Mouse (Mus musculus): ENCODE results near the gene Plcg2. TPM values are rescaled to one million over a fixed set of nuclear protein-coding genes. Genes with fewer than 3 reads are reported as not detected.

The Plcg2 gene
- polyA plus RNA-seq, 1 experiment from 2014 or later = 1.3 TPM

DNA sequence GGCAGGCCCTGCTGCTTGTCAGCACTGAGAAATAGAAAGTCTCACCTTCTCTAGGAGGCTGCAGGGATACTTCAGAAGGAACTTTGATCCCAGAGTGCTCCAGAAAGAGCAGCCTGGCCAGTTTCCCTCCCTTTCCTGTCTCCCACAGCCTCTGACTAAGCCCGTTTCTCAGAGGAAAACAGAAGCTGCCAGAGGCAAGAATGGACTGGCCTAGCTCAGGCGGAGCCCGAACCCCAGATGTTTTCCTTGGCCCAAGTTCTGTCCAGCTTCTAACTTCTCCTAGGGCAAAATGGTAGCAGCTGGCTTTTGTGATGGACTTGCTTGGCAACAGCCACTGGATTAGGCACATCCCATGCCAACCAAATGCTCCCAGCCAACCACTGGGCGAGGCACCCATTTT is 62.9 kb downstream of the Plcg2 start:
- no peaks in the 10 kb centered on the region for H3K36me3 ChIP-seq
- no peaks in the 10 kb centered on the region for H3K27me3 ChIP-seq (replicated peaks)
- H3K4me3 ChIP-seq (replicated peaks) = no peak overlapping the region
- WGBS = 71% methylated on average over 4 of the region's 4 CpGs
- H3K9ac ChIP-seq (replicated peaks) = no peak overlapping the region
- H3K4me1 ChIP-seq = 0 out of 2 replicates have a peak, but pooled peaks cover 3% of the 10 kb centered on the region
- H3K27ac ChIP-seq (replicated peaks) = no peak overlapping the region
- no peak for ATAC-seq (ENCODE audit: low FRiP score)
- H3K9me3 ChIP-seq (replicated peaks) = no peaks in the 10 kb centered on the region
- H3K4me2 ChIP-seq = no peak overlapping the region

DNA sequence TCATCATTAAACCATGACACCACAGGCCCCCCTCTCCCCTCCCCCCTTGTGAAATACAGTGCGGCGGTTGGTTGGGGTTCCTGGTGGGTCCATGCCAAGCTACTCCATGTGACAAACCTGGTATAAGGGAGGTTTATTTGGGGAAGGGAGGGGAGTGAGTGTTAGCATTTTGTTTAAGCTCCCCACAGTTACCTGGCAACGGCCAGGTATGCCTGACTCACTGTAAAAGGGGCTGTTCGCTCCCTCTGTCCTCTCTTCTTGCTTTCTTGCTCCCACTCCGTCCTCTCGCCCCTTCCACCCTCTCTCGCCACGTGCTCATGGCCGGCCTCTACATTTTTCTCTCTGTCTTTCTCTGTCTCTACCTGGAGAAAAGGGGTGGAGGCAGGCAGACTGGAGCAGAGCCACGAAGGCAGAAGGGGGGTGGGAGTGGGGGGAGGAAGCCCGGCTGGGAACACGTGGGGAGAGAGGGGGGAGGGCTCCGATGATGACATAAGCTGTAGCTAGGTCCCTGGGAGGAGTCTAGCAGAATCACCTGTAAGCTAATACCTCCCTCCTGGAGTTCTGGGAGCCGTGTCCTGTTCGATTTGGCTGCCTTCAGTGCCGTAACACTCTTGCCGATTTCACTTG is 63.8 kb downstream of the Plcg2 start:
- no peak overlapping the region for H3K9ac ChIP-seq (replicated peaks)
- H3K4me3 ChIP-seq (replicated peaks) = no peak overlapping the region
- H3K4me1 ChIP-seq = 0 out of 2 replicates have a peak, but pooled peaks cover 3% of the 10 kb centered on the region
- H3K27ac ChIP-seq (replicated peaks) = no peak overlapping the region
- 24% methylated on average over 17 of the region's 17 CpGs for WGBS
- H3K4me2 ChIP-seq = peak overlapping the region; percentile 42
- no peaks in the 10 kb centered on the region for H3K36me3 ChIP-seq
- H3K27me3 ChIP-seq (replicated peaks) = no peaks in the 10 kb centered on the region
- no peaks in the 10 kb centered on the region for H3K9me3 ChIP-seq (replicated peaks)
- ATAC-seq (ENCODE audit: low FRiP score) = no peak

DNA sequence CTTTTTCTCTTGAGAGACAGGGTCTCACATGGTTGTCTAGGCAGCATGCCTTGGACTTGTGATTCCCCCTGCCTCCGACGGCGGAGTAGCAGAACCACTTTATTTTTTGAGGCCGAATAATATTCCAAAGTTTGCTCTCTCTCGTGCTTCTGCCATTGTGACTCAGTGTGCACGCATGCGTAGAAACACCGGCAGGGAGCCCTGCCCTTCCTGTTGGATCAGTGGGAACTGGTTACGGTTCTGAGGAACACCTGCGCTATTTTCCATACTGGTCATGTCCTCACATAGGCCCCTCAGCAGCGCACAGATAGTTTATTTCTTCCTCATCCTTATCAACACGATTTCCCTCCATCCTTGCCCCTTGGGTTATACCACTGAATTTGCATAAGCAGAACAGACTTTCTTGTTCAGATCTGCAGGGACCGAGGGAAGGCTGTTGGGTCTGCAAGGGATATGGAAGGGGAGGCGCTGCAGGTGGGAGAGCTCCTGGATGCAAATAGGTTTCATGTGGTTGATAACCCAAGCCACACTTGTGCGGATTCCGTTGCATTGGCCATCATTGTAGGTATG is 64.4 kb downstream of the Plcg2 start:
- no peaks in the 10 kb centered on the region for H3K27me3 ChIP-seq (replicated peaks)
- no peak for ATAC-seq (ENCODE audit: low FRiP score)
- H3K9me3 ChIP-seq (replicated peaks) = no peaks in the 10 kb centered on the region
- 0 out of 2 replicates have a peak, but pooled peaks cover 3% of the 10 kb centered on the region for H3K4me1 ChIP-seq
- no peak overlapping the region for H3K9ac ChIP-seq (replicated peaks)
- no peak overlapping the region for H3K27ac ChIP-seq (replicated peaks)
- no peaks in the 10 kb centered on the region for H3K36me3 ChIP-seq
- H3K4me3 ChIP-seq (replicated peaks) = no peak overlapping the region
- 47% methylated on average over 16 of the region's 16 CpGs for WGBS
- peak overlapping the region; percentile 42 for H3K4me2 ChIP-seq

DNA sequence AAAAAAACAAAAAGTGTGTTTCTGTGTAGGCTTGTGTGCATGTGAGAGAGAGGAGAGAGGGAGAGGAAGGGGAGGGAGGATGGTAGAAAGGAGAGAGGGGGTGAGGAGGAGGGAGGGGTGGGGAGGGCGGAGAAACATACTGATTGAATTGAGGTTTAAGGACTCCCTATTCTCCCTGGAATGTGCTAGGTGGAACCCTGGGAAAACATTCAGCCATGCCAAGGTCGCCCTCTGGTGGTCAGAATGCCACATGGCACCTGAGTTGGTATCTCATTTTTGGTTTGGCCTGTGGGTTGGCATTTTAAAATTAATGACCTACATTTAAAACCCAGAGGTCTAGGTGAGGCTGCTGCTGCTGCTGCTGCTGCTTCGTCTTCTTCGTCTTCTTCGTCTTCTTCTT is 71.3 kb downstream of the Plcg2 start:
- Histone ChIP-seq H3K27me3 (replicated peaks) (no peaks in the 10 kb centered on the region), H3K36me3 (no peaks in the 10 kb centered on the region), H3K27ac (replicated peaks) (no peak overlapping the region), H3K4me3 (replicated peaks) (no peak overlapping the region), H3K4me1 (no peaks in the 10 kb centered on the region), H3K9ac (replicated peaks) (no peak overlapping the region), H3K9me3 (replicated peaks) (no peaks in the 10 kb centered on the region), H3K4me2 (no peak overlapping the region)
- 38% methylated on average over 5 of the region's 5 CpGs for WGBS
- no peak for ATAC-seq (ENCODE audit: low FRiP score)

DNA sequence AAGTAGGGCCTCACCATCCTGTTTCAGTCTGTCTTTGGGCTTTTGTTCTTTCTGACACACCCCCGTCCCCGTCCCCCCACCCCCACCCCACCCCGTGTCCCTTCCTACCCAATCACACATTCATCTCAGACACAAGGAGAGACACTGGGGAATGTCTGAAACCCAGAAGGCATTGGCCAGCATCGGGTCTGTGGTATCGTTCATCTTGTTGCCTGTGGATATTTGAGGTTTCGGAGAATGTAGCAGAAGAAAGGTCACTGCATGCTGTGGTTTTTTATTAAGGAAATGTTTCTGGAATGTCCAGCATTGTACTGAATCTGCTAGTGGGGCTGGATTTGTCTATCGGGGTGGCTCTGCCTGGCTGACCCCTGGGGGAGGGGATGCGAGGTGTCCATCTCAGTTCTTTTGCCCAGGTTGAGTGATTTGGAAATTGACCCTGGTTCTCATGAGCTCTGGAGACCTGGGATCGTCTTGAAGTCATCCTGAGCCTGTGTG is 78.2 kb downstream of the Plcg2 start:
- Histone ChIP-seq H3K9ac (replicated peaks) (no peak overlapping the region), H3K4me1 (no peaks in the 10 kb centered on the region), H3K4me2 (no peak overlapping the region), H3K4me3 (replicated peaks) (no peak overlapping the region), H3K27ac (replicated peaks) (no peak overlapping the region), H3K27me3 (replicated peaks) (no peaks in the 10 kb centered on the region), H3K36me3 (no peaks in the 10 kb centered on the region), H3K9me3 (replicated peaks) (no peaks in the 10 kb centered on the region)
- no peak for ATAC-seq (ENCODE audit: low FRiP score)
- WGBS = 58% methylated on average over 9 of the region's 9 CpGs

DNA sequence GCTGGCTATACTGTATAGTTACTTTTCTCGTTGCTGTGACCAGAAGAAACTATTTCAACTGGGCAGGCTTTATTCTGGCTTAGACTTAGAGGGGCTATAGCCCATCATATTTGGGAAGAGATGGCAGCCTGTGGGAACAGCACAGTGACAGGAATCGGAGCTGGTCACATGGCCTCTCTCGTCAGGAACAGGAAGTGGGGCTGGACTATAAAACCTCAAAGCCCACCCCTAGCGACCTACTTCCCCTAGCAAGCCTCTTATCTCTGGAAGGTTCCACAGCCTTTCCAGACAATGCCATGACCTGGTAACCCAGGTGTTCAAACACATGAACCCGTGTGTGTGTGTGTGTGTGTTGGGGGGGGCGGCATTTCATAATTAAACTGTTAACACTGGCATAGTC is 79.0 kb downstream of the Plcg2 start:
- Histone ChIP-seq H3K9me3 (replicated peaks) (no peaks in the 10 kb centered on the region), H3K4me3 (replicated peaks) (no peak overlapping the region), H3K36me3 (no peaks in the 10 kb centered on the region), H3K27me3 (replicated peaks) (no peaks in the 10 kb centered on the region), H3K27ac (replicated peaks) (no peak overlapping the region), H3K9ac (replicated peaks) (no peak overlapping the region), H3K4me1 (no peaks in the 10 kb centered on the region), H3K4me2 (no peak overlapping the region)
- ATAC-seq (ENCODE audit: low FRiP score) = no peak
- WGBS = 91% methylated on average over 6 of the region's 6 CpGs

DNA sequence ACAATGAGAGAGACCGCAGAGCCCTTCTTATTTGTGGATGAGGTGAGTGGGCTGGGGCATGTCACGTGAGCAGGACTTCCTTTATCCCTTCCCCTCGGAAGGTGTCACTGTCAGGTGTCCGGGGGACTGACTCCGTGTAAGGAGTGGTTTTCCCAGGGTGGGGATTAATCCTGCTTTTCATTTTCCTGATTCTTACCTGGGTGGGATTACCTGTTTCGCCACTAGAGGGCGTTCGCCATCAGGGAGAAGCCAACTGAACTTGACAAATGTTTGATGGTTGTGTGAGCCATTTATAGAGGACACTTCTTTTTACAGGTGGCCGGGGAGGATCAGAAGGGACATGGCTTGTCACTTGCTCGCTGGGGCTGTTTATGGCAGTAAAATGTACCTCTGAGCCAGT is 79.8 kb downstream of the Plcg2 start:
- no peaks in the 10 kb centered on the region for H3K27me3 ChIP-seq (replicated peaks)
- WGBS = 69% methylated on average over 10 of the region's 10 CpGs

DNA sequence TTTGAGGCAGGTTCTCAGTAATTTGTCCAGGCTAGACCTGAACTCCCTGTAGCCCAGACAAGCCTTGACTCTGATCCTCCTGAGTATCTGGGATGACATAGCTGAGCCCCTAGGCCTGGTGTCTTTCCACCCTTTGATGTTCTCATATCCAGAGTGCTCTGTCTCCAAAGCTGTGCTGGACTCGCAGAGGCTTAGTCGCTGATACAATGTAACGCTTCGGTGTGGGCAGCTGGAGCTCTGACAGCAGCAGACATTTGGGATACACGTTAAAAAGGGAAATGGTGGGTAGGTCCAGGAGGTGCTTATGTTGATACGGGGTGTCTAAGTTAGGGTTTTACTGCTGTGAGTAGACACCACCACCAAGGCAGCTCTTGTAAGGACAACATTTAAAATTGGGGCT is 80.8 kb downstream of the Plcg2 start:
- Histone ChIP-seq H3K4me3 (replicated peaks) (no peak overlapping the region), H3K4me1 (no peaks in the 10 kb centered on the region), H3K36me3 (no peaks in the 10 kb centered on the region), H3K4me2 (no peak overlapping the region), H3K9me3 (replicated peaks) (peaks cover 7% of the 10 kb centered on the region), H3K27ac (replicated peaks) (no peak overlapping the region), H3K27me3 (replicated peaks) (no peaks in the 10 kb centered on the region), H3K9ac (replicated peaks) (no peak overlapping the region)
- ATAC-seq (ENCODE audit: low FRiP score) = no peak
- WGBS = 93% methylated on average over 6 of the region's 6 CpGs

More for the DNA sequence above, 79.8 kb downstream of the Plcg2 start:
- no peak for ATAC-seq (ENCODE audit: low FRiP score)
- H3K36me3 ChIP-seq = no peaks in the 10 kb centered on the region
- no peaks in the 10 kb centered on the region for H3K4me1 ChIP-seq
- H3K4me3 ChIP-seq (replicated peaks) = no peak overlapping the region
- no peak overlapping the region for H3K4me2 ChIP-seq
- peaks cover 5% of the 10 kb centered on the region for H3K9me3 ChIP-seq (replicated peaks)
- no peak overlapping the region for H3K9ac ChIP-seq (replicated peaks)
- no peak overlapping the region for H3K27ac ChIP-seq (replicated peaks)

DNA sequence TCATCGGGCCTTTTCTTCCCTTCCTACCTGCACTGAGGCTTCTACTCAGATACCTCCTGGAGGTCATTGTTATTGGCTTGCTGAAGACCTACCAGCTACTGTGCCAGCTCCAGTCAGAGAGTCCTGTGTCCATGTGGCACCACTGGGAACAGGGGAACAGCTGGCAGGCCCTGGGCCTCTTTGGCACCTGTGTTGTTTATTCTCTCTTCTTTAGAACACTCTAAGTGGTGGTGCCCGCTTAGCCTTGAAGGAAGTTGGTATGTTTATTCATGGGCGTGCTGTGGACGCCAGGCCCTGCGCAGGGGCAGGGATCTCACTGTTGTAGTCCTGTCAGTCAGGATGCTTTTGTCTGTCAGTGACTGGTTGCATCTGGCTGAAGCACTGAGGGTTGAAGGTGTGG is 95.8 kb downstream of the Plcg2 start:
- no peaks in the 10 kb centered on the region for H3K27me3 ChIP-seq (replicated peaks)
- no peak overlapping the region for H3K4me3 ChIP-seq (replicated peaks)
- no peak overlapping the region for H3K9ac ChIP-seq (replicated peaks)
- no peaks in the 10 kb centered on the region for H3K9me3 ChIP-seq (replicated peaks)
- no peak for ATAC-seq (ENCODE audit: low FRiP score)
- H3K4me1 ChIP-seq = no peaks in the 10 kb centered on the region
- no peaks in the 10 kb centered on the region for H3K36me3 ChIP-seq
- 94% methylated on average over 5 of the region's 5 CpGs for WGBS
- no peak overlapping the region for H3K4me2 ChIP-seq
- H3K27ac ChIP-seq (replicated peaks) = no peak overlapping the region

DNA sequence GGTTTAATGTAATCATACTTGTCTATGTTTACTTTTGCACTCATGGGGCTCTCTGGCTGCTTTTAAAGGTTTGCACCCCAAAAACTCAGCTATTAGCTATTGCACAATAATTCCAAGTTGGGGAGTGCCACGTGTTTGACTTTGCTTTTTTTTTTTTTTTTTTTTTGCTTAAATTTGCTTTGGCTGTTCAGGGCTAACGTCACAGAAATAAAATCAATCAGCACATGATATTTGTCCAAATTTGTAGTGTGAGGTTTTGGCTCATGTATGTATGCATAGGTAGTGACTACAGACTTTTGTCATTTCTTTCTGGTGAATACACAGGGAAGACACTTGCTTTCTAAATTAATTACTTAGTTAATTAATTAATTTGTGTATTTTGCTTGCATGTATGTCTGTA is 96.9 kb downstream of the Plcg2 start:
- no peaks in the 10 kb centered on the region for H3K9me3 ChIP-seq (replicated peaks)
- WGBS = 89% methylated on average over 2 of the region's 2 CpGs
- H3K36me3 ChIP-seq = no peaks in the 10 kb centered on the region
- no peak overlapping the region for H3K27ac ChIP-seq (replicated peaks)
- H3K4me1 ChIP-seq = no peaks in the 10 kb centered on the region
- H3K9ac ChIP-seq (replicated peaks) = no peak overlapping the region
- no peaks in the 10 kb centered on the region for H3K27me3 ChIP-seq (replicated peaks)
- no peak overlapping the region for H3K4me2 ChIP-seq
- H3K4me3 ChIP-seq (replicated peaks) = no peak overlapping the region
- no peak for ATAC-seq (ENCODE audit: low FRiP score)

DNA sequence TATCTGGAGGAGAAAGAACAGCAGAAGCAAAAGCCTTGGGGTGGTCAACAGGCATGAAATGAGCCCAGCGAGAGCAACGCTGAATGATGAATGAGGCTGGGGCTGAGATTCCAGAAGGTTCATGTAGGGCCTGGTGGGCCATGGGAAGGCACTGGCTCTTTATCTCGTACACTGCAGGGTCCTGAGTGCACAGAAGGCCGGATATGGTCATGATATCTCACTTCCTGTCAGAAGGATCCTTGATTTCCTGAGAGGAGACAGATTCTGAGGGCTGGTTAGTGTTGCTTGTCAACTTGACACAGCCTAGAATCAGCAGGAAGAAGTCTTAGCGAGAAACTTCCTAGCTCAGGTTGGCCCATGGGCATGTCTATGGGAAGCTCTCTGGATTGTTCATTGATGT is 98.7 kb downstream of the Plcg2 start:
- Histone ChIP-seq H3K27ac (replicated peaks) (no peak overlapping the region), H3K4me1 (no peaks in the 10 kb centered on the region), H3K4me3 (replicated peaks) (no peak overlapping the region), H3K9ac (replicated peaks) (no peak overlapping the region), H3K27me3 (replicated peaks) (no peaks in the 10 kb centered on the region), H3K36me3 (no peaks in the 10 kb centered on the region), H3K4me2 (no peak overlapping the region), H3K9me3 (replicated peaks) (no peaks in the 10 kb centered on the region)
- 90% methylated on average over 5 of the region's 5 CpGs for WGBS
- ATAC-seq (ENCODE audit: low FRiP score) = no peak

DNA sequence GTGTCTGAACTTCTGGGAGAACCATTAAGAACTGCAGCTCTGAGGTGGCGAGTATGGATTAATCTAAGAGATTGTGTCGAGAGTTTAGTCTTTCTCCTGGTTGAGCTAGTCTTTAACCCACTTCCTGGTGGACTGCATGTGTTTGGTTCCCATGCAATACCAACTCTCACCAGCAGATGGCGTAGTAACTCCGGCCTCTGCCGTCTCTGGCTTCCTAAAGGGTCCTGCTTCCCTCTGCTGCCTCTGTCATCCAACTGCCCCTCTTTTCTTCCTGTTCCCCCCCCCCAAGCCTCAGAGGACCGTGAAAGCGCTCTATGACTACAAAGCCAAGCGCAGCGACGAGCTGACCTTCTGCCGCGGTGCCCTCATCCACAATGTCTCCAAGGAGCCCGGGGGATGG is 102.7 kb downstream of the Plcg2 start:
- Histone ChIP-seq H3K27ac (replicated peaks) (no peak overlapping the region), H3K9ac (replicated peaks) (no peak overlapping the region), H3K4me3 (replicated peaks) (no peak overlapping the region), H3K4me2 (no peak overlapping the region), H3K27me3 (replicated peaks) (no peaks in the 10 kb centered on the region), H3K36me3 (no peaks in the 10 kb centered on the region), H3K9me3 (replicated peaks) (no peaks in the 10 kb centered on the region), H3K4me1 (no peaks in the 10 kb centered on the region)
- no peak for ATAC-seq (ENCODE audit: low FRiP score)
- WGBS = 73% methylated on average over 13 of the region's 13 CpGs
